Mouse (Mus musculus) brain, embryonic 18.5 days (tissue): ENCODE measurements around the gene 4930503E14Rik.
"Not testable (repeated sequence)": the region's sequence is repeated elsewhere in the genome, so short reads cannot be mapped to it uniquely, and the experiment has no call there.

Source experiments
- DNase-seq: peaks from one replicate; pipeline ENCODE4 v3.0.0-alpha.2; 2012; ENCODE audit warnings: low read depth, low spot score

The 4930503E14Rik gene

DNA sequence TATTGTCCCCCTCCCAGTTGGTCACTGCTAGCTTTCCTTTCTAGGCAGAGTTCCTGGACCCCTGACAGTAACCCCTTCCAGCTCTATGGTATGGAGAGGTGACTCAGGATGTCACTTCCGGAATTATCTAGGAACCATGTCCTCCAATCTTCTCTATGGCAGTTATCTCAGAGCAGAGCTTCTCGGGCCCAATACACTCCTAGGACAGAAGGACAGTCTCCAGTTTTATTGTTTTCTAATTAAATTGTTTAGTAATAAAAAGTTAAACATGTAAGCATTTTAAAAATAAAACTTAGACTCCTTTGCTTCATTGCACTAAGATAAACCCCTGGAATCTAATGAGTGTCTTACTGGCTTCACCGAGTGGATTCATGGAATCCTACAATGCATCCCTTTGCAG, at the start of gene 4930503E14Rik:
Gene 4930503E14Rik, minus strand, starts transcription at position 101 of the 400 bp plus-strand sequence.
- not testable (repeated sequence) for DNase-seq

DNA sequence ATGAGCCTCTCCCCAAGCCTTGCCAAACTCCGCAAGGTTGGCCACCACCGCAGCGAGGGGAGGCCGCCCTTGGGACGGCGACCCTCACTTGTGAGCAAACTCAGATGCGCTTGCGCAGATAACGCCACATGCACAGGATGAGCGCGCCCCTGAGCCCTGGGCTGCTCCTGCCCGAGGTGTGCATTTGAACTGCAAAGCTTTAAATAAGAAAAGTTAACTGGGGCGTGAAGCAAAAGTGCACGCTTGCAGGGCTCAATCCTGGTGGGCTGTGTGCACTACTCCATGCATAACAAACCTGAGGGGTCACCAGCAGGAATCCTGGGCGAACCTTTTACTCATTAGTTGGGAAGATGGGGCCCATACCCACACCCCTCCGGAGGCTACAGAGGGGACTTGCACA, 35.0 kb upstream of the 4930503E14Rik start:
- DNase-seq = no peak

DNA sequence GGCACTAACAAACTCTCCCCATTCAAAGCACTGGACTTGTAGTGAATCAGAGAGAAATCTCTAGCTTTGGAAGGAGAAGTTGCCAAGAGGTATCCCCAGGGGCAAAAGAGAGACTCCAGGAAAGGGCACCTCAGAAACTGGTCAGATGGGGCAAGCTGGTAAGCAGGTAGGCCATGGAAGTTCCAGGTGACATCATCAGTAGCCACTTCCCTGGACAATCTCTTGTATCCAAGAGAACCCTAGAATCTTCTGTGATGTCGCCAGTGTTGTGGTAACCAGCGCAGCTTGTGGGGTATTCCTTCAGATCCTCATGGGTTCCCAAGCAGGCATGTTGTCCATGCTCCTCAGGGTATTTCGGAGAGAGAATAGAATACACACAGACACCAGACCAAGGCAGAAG, 15.7 kb downstream of the 4930503E14Rik start, which contains the start of gene Gm8212:
Gene Gm8212, plus strand, starts transcription at position 301 of the 400 bp plus-strand sequence.
- not testable (repeated sequence) for DNase-seq

DNA sequence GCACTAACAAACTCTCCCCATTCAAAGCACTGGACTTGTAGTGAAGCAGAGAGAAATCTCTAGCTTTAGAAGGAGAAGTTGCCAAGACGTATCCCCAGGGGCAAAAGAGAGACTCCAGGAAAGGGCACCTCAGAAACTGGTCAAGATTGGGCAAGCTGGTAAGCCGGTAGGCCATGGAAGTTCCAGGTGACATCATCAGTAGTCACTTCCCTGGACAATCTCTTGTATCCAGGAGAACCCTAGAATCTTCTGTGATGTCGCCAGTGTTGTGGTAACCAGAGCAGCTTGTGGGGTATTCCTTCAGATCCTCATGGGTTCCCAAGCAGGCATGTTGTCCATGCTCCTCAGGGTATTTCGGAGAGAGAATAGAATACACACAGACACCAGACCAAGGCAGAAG, 89.5 kb downstream of the 4930503E14Rik start, which contains the start of gene Gm3327:
Gene Gm3327, plus strand, starts transcription at position 301 of the 400 bp plus-strand sequence.
- DNase-seq = not testable (repeated sequence)
